ENCODE assay signal across 7 mouse cellular contexts in the genomic region with DNA sequence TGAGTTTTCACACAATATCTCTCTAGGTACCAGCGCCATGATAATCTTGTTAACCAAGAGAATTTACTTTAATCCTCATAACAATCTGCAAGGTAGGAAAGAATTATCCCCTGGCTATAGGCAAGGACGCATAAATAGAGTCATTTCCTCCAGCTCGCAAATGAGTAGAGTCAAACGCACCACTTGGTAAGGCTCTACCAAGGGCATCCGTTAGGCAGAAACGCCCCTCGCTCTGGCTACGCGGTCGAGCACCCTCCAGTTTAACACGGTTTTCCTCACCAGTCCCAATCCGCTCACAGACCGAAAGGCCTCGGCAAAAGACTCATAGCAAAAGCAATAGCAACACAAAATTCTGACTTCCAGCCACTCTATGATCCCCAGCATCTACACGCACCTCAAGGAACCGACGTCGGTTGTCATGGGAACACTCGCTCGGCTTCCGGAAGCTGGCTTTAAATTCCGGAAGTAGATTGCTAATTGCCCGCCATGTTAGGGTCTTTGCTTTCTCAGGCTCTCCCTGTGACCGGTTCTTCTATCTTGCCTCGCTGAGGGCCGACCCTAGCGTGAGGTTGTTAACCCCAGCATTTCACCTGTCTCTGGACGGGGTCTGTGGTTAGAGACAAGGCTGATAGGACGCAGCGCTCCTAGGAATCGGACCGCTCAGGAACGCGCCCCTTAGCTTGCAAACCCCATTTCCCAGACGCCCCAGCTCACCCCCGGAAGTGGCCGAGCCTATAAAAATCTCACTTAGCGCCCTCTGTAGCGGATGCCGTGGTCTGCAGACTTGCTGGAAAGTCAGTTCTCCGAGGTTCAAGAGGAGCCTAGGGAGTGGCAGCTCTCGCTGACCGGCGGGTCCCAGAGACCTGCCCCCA. TPM values are rescaled to one million over a fixed set of nuclear protein-coding genes. Genes with fewer than 3 reads are reported as not detected.
DNase-seq lines count a peak whose midpoint lies in the region; ATAC-seq lines count a peak whose summit lies in the region.

TSS of gene Cyb561a3 (plus strand) at position 483 of the 872 bp plus-strand sequence.
TSS of gene Tmem138 (minus strand) at position 673 of the 872 bp plus-strand sequence.

- peak; percentile 88 for DNase-seq in adrenal gland, adult 8-10 months
- peak; percentile 96 for DNase-seq in embryo, embryonic 9.5 days (ENCODE audit: extremely low spot score)
- peak; percentile 71 to 90 for DNase-seq in gastrocnemius, postnatal 4 days (ENCODE audit: low spot score in 2 of 2)
- peak; percentile 94 to 95 for DNase-seq in left cerebral cortex, postnatal 36 days (ENCODE audit: low spot score in 2 of 2)
- DNase-seq in midbrain, embryonic 11.5 days (ENCODE audit: low spot score, missing footprints): peak; percentile 99
- DNase-seq in skeletal muscle tissue, adult 2 months (ENCODE audit: low read depth, low spot score): peak; percentile 92

- H3K4me3 ChIP-seq in intestine, embryonic 16.5 days (ENCODE audit: low read length): peak within 1 kb of the TSS; percentile 66
- peak within 1 kb of the TSS; percentile 70 for H3K4me3 ChIP-seq in midbrain, embryonic 11.5 days (ENCODE audit: low read depth, low read length)

- no peaks in the 10 kb centered on the region for H3K27me3 ChIP-seq in intestine, embryonic 16.5 days (replicated peaks; ENCODE audit: control insufficient read depth, insufficient read depth, low read length)
- no peaks in the 10 kb centered on the region for H3K27me3 ChIP-seq in midbrain, embryonic 11.5 days (ENCODE audit: control insufficient read depth, insufficient read depth, low read length)

- peak within 1 kb of the TSS; percentile 85 for H3K4me2 ChIP-seq in intestine, embryonic 16.5 days (ENCODE audit: low read depth, low read length)
- H3K4me2 ChIP-seq in midbrain, embryonic 11.5 days: peak within 1 kb of the TSS; percentile 77

- peaks cover 4% of the 10 kb centered on the region; the same call in 1 of the 2 replicates for H3K4me1 ChIP-seq in intestine, embryonic 16.5 days (ENCODE audit: control insufficient read depth, insufficient read depth, low read length)
- peaks cover 5% of the 10 kb centered on the region; the same call in 1 of the 2 replicates for H3K4me1 ChIP-seq in midbrain, embryonic 11.5 days (ENCODE audit: control insufficient read depth, insufficient read depth, low read length)

- under 1% methylated on average over 44 of the region's 44 CpGs for whole genome bisulfite sequencing in intestine, embryonic 16.5 days
- WGBS in midbrain, embryonic 11.5 days: under 1% methylated on average over 44 of the region's 44 CpGs

- H3K9me3 ChIP-seq in intestine, embryonic 16.5 days (ENCODE audit: control insufficient read depth, low read length): no peaks in the 10 kb centered on the region
- no peaks in the 10 kb centered on the region for H3K9me3 ChIP-seq in midbrain, embryonic 11.5 days (ENCODE audit: control insufficient read depth, low read length)

- peak; percentile 98 for ATAC-seq in intestine, embryonic 16.5 days
- ATAC-seq in midbrain, embryonic 11.5 days (ENCODE audit: low FRiP score): peak; percentile 96

- H3K9ac ChIP-seq in intestine, embryonic 16.5 days (ENCODE audit: low read depth, low read length): peak within 1 kb of the TSS; percentile 79
- H3K9ac ChIP-seq in midbrain, embryonic 11.5 days (ENCODE audit: low read length): peak within 1 kb of the TSS; percentile 83

- intact Hi-C loops in left cerebral cortex, postnatal 36 days (cut with DNase I): loop anchor here (1.0 kb wide), 2 partner anchors 22 to 28 kb away; partner anchors contain the start of genes Ddb1 and Tkfc

- H3K27ac ChIP-seq in intestine, embryonic 16.5 days (ENCODE audit: low read length): peak within 1 kb of the TSS; percentile 84
- H3K27ac ChIP-seq in midbrain, embryonic 11.5 days (ENCODE audit: low read depth, low read length): peak within 1 kb of the TSS; percentile 70

- peaks cover 2% of the 10 kb centered on the region; the same call in 1 of the 2 replicates for H3K36me3 ChIP-seq in intestine, embryonic 16.5 days (ENCODE audit: control insufficient read depth, insufficient read depth, low read length)
- H3K36me3 ChIP-seq in midbrain, embryonic 11.5 days (ENCODE audit: control insufficient read depth, insufficient read depth, low read length): peaks cover 10% of the 10 kb centered on the region; the same call in 1 of the 2 replicates

RNA-seq across cellular contexts. Expression of gene Cyb561a3, which starts in this region (rescaled TPM):
- 10 to 100 TPM; 20.4 to 25.9 (median 22.7) TPM for total RNA-seq in adrenal gland, adult 8-10 months (2022)
- 1 to 10 TPM; 6.5 to 8.3 TPM for total RNA-seq in gastrocnemius, postnatal 4 days (2021)
- 22.5 and 23.0 TPM in 2 replicates for polyA plus RNA-seq in intestine, embryonic 16.5 days (2015; fragmentation: Nextera tagmentation; extraction: Ambion mirVana)
- total RNA-seq in left cerebral cortex, postnatal 36 days (2021): 10 to 100 TPM; 11.8 to 13.9 TPM
- polyA plus RNA-seq in midbrain, embryonic 11.5 days (2014; fragmentation: Nextera tagmentation; extraction: Ambion mirVana): 16.1 and 16.8 TPM in 2 replicates

RNA-seq across cellular contexts. Expression of gene Tmem138, which starts in this region (rescaled TPM):
- 10 to 100 TPM in 2 of 4 experiments, 1 to 10 TPM in 2; 9.3 to 16.1 (median 12.2) TPM for total RNA-seq in adrenal gland, adult 8-10 months (2022)
- total RNA-seq in gastrocnemius, postnatal 4 days (2021): 1 to 10 TPM; 5.2 TPM
- 23.9 and 27.5 TPM in 2 replicates for polyA plus RNA-seq in intestine, embryonic 16.5 days (2015; fragmentation: Nextera tagmentation; extraction: Ambion mirVana)
- total RNA-seq in left cerebral cortex, postnatal 36 days (2021): 10 to 100 TPM; 11.6 to 16.5 TPM
- 60.6 and 67.3 TPM in 2 replicates for polyA plus RNA-seq in midbrain, embryonic 11.5 days (2014; fragmentation: Nextera tagmentation; extraction: Ambion mirVana)

Comparison
In these comparisons a context has a peak if more than half of its experiments do, and no peak if none do; other contexts are left out.
1. Peak in every context shown above with its lines: DNase-seq, ATAC-seq, H3K4me3 ChIP-seq and H3K27ac ChIP-seq.